Mouse (Mus musculus): ENCODE data around the gene Pdgfc.
"Not testable (repeated sequence)": the region's sequence is repeated elsewhere in the genome, so short reads cannot be mapped to it uniquely, and the experiment has no call there.

The Pdgfc gene

GRCm38 (mm10) chr3:81046652-81047607 lies 10.7 kb downstream of the Pdgfc start:
- no peak for DNase-seq

GRCm38 (mm10) chr3:81051522-81051921 lies 15.3 kb downstream of the Pdgfc start:
- no peak for DNase-seq

- no peak for DNase-seq
Observed at GRCm38 (mm10) chr3:81052422-81052821, 16.2 kb downstream of the Pdgfc start.

GRCm38 (mm10) chr3:81054074-81054473 lies 17.9 kb downstream of the Pdgfc start:
- DNase-seq, result no peak

GRCm38 (mm10) chr3:81057719-81058118 lies 21.5 kb downstream of the Pdgfc start:
- no peak for DNase-seq

GRCm38 (mm10) chr3:81058527-81059031 lies 22.4 kb downstream of the Pdgfc start:
- no peak for DNase-seq

- DNase-seq, result no peak
Observed at GRCm38 (mm10) chr3:81068550-81068949, 32.3 kb downstream of the Pdgfc start.

GRCm38 (mm10) chr3:81101136-81101535 lies 64.9 kb downstream of the Pdgfc start:
- DNase-seq, result no peak

GRCm38 (mm10) chr3:81102158-81102876 lies 66.1 kb downstream of the Pdgfc start:
- no peak for DNase-seq

GRCm38 (mm10) chr3:81102877-81103420 lies 66.7 kb downstream of the Pdgfc start:
- no peak for DNase-seq

GRCm38 (mm10) chr3:81107515-81107914 lies 71.3 kb downstream of the Pdgfc start:
- DNase-seq, result no peak

- no peak for DNase-seq
Observed at GRCm38 (mm10) chr3:81110968-81111367, 74.8 kb downstream of the Pdgfc start.

- no peak for DNase-seq
Observed at GRCm38 (mm10) chr3:81112892-81113291, 76.7 kb downstream of the Pdgfc start.

- DNase-seq, result no peak
Observed at GRCm38 (mm10) chr3:81120664-81121063, 84.4 kb downstream of the Pdgfc start.

- no peak for DNase-seq
Observed at GRCm38 (mm10) chr3:81121731-81122130, 85.5 kb downstream of the Pdgfc start.

GRCm38 (mm10) chr3:81123461-81123860 lies 87.2 kb downstream of the Pdgfc start:
- DNase-seq, result no peak

GRCm38 (mm10) chr3:81127013-81127412 lies 90.8 kb downstream of the Pdgfc start:
- DNase-seq, result no peak

GRCm38 (mm10) chr3:81136985-81137384 lies 100.8 kb downstream of the Pdgfc start:
- no peak for DNase-seq

- not testable (repeated sequence) for DNase-seq
Observed at GRCm38 (mm10) chr3:81138030-81138429, 101.8 kb downstream of the Pdgfc start.

- no peak for DNase-seq
Observed at GRCm38 (mm10) chr3:81143730-81144129, 107.5 kb downstream of the Pdgfc start.

GRCm38 (mm10) chr3:81149109-81149521 lies 112.9 kb downstream of the Pdgfc start:
- no peak for DNase-seq

- DNase-seq, result no peak
Observed at GRCm38 (mm10) chr3:81150228-81150627, 114.0 kb downstream of the Pdgfc start.

- DNase-seq, result no peak
Observed at GRCm38 (mm10) chr3:81154420-81154819, 118.2 kb downstream of the Pdgfc start.
